Mouse (Mus musculus) neural tube, embryonic 13.5 days (tissue): ENCODE results near the gene 5730480H06Rik. TPM values are rescaled to one million over a fixed set of nuclear protein-coding genes. Genes with fewer than 3 reads are reported as not detected.

Experiments used
- ATAC-seq: fragments of 200-750 bp; cut with Nextera tagmentation; 2 replicates; pipeline ENCODE4 v1.8.0; 2017; ENCODE audit warnings: low read depth, mild to moderate bottlenecking, moderate TSS enrichment, moderate library complexity
- H3K27ac ChIP-seq: fragments of 300-500 bp; sonication (generic); replicated peaks from 2 replicates; pipeline ENCODE4 v1.5.1; 2015; ENCODE audit warnings: moderate library complexity, mild to moderate bottlenecking, inconsistent platforms
- H3K27me3 ChIP-seq: fragments of 300-500 bp; sonication (generic); 2 replicates; pipeline ENCODE4 v1.6.1; 2015; ENCODE audit warnings: mild to moderate bottlenecking, inconsistent platforms
- H3K36me3 ChIP-seq: fragments of 300-500 bp; sonication (generic); 2 replicates; pipeline ENCODE4 v1.6.1; 2015; ENCODE audit warnings: mild to moderate bottlenecking, inconsistent platforms
- H3K4me1 ChIP-seq: fragments of 300-500 bp; sonication (generic); replicated peaks from 2 replicates; pipeline ENCODE4 v1.6.1; 2015; ENCODE audit warnings: inconsistent platforms
- H3K4me2 ChIP-seq: fragments of 300-500 bp; sonication (generic); 2 replicates; pipeline ENCODE4 v1.6.1; 2015; ENCODE audit warnings: inconsistent platforms, mild to moderate bottlenecking, moderate library complexity
- H3K4me3 ChIP-seq: fragments of 300-500 bp; sonication (generic); 2 replicates; pipeline ENCODE4 v1.5.1; 2015; ENCODE audit warnings: mild to moderate bottlenecking, inconsistent platforms
- H3K9ac ChIP-seq: fragments of 300-500 bp; sonication (generic); 2 replicates; pipeline ENCODE4 v1.6.1; 2015; ENCODE audit warnings: moderate library complexity, mild to moderate bottlenecking, inconsistent platforms
- H3K9me3 ChIP-seq: fragments of 300-500 bp; sonication (generic); 2 replicates; pipeline ENCODE4 v1.6.1; 2016; ENCODE audit warnings: inconsistent platforms
- WGBS: fragments of 180-500 bp; shearing (Covaris S2); methylation state at CpG from one replicate; pipeline ENCODE4 v1.1.7; 2015; 5-methylcytosine and 5-hydroxymethylcytosine counted together
- polyA plus RNA-seq: library from polyadenylated mRNA; unstranded; fragments of >200 nt; fragmentation: Nextera tagmentation; extraction: Ambion mirVana; gene quantifications from 2 replicates; pipeline ENCODE4 v1.2.1, GENCODE M21; 2015

5730480H06Rik gene
- polyA plus RNA-seq, 1 experiment from 2014 or later: 20.5 TPM

DNA sequence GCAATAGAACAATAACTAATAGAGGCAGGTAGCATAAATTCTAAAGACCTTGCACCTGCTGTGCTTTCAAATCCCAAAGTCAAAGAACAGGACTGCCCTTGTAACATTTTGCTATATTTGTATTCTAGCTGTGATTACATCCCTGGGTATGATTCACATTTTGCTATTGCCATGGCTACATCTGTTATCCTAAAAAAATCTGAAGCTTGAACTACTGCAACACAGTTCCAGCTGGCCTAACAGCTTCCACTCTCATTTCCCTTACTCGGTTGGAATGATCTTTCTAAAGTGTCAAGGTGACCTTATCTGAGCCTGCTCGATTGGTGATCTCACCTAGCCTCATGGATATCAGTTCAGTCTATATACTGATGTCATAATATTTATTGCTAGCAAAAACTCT is 132.5 kb downstream of the 5730480H06Rik start:
- 73% methylated on average over 2 of the region's 2 CpGs for WGBS
- no peak overlapping the region for H3K9ac ChIP-seq
- no peak for ATAC-seq

More for the DNA sequence above, 132.5 kb downstream of the 5730480H06Rik start:
- Histone ChIP-seq H3K9me3 (no peaks in the 10 kb centered on the region), H3K4me1 (no peaks in the 10 kb centered on the region), H3K4me2 (no peak overlapping the region), H3K4me3 (no peak overlapping the region), H3K27me3 (no peaks in the 10 kb centered on the region), H3K27ac (no peak overlapping the region), H3K36me3 (no peaks in the 10 kb centered on the region)
